Mouse (Mus musculus) embryonic facial prominence, embryonic 10.5 days (tissue): ENCODE measurements around the gene Atp6v0a4. TPM values are rescaled to one million over a fixed set of nuclear protein-coding genes. Genes with fewer than 3 reads are reported as not detected.

Experiments
- DNase-seq: peaks from one replicate; pipeline ENCODE4 v3.0.0-alpha.2; 2017; ENCODE audit warnings: low spot score
- H3K27ac ChIP-seq: fragments of 300-500 bp; sonication (generic); replicated peaks from 2 replicates; pipeline ENCODE4 v1.5.1; 2016; ENCODE audit warnings: mild to moderate bottlenecking
- H3K27me3 ChIP-seq: fragments of 300-500 bp; sonication (generic); replicated peaks from 2 replicates; pipeline ENCODE4 v1.6.1; 2016; ENCODE audit warnings: low read depth, mild to moderate bottlenecking; ENCODE audit not compliant: poor library complexity, severe bottlenecking
- H3K36me3 ChIP-seq: fragments of 300-500 bp; sonication (generic); replicated peaks from 2 replicates; pipeline ENCODE4 v1.6.1; 2016; ENCODE audit warnings: mild to moderate bottlenecking, moderate library complexity
- H3K4me1 ChIP-seq: fragments of 300-500 bp; sonication (generic); 2 replicates; pipeline ENCODE4 v1.6.1; 2016
- H3K4me3 ChIP-seq: fragments of 300-500 bp; sonication (generic); 2 replicates; pipeline ENCODE4 v1.5.1; 2016; ENCODE audit warnings: mild to moderate bottlenecking, moderate library complexity
- H3K9me3 ChIP-seq: fragments of 300-500 bp; sonication (generic); 2 replicates; pipeline ENCODE4 v1.6.1; 2016; ENCODE audit warnings: mild to moderate bottlenecking
- WGBS: fragments of 180-500 bp; shearing (Covaris S2); methylation state at CpG from one replicate; pipeline ENCODE4 v1.1.7; 2016; 5-methylcytosine and 5-hydroxymethylcytosine counted together
- polyA plus RNA-seq: library from polyadenylated mRNA; unstranded; fragments of >200 nt; fragmentation: Nextera tagmentation; extraction: Ambion mirVana; gene quantifications from 2 replicates; pipeline ENCODE4 v1.2.1, GENCODE M21; 2016

Atp6v0a4 gene
- polyA plus RNA-seq, 1 experiment from 2014 or later: 0.05 TPM

DNA sequence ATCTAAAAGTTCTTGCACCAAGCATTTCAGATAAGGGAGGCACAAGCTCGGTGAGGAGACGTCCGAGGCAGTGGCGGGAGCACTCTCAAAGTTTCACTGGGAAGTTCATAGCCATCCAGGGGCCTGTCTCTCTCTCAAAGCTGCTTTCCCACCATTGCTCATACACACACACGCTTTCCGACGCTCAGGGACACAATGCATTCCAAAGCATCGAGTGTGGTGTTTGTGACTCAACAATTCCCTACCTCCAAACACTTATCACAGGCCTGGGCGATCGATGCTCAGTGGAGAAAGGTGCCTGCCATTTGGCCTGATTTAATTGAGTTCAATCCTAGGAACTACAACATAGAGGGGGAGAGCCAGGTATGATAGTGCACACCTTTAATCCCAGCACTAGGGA, 29.7 kb downstream of the Atp6v0a4 start:
- H3K9me3 ChIP-seq: no peaks in the 10 kb centered on the region
- H3K4me3 ChIP-seq: no peak overlapping the region
- no peaks in the 10 kb centered on the region for H3K27me3 ChIP-seq
- H3K27ac ChIP-seq: no peak overlapping the region
- no peaks in the 10 kb centered on the region for H3K36me3 ChIP-seq
- no peak for DNase-seq
- peaks cover 4% of the 10 kb centered on the region; the same call in 1 of the 2 replicates for H3K4me1 ChIP-seq
- WGBS: 91% methylated on average over 10 of the region's 10 CpGs

DNA sequence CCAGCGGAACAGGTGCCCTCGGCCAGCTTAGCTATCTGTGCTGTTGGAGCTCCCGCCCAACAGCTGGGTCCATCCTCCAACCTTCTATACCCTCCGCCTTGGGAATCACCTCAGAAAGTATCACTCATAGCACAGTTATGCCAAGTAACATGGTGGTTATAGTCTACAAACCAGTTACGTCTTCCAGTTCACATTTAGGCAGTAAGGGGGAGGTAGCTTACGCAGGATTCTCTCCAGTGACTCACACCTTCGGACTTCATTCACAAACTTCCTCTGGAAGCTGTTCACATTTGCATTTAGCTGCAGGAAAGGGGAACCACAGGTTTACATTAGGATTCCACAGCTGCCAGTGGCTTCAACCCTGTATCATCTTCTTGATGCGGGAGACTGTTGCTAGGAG, 31.8 kb downstream of the Atp6v0a4 start:
- Histone ChIP-seq H3K4me3 (no peak overlapping the region), H3K4me1 (peaks cover 4% of the 10 kb centered on the region; the same call in 1 of the 2 replicates), H3K9me3 (no peaks in the 10 kb centered on the region), H3K27ac (no peak overlapping the region), H3K27me3 (no peaks in the 10 kb centered on the region), H3K36me3 (no peaks in the 10 kb centered on the region)
- 93% methylated on average over 8 of the region's 8 CpGs for WGBS
- no peak for DNase-seq

DNA sequence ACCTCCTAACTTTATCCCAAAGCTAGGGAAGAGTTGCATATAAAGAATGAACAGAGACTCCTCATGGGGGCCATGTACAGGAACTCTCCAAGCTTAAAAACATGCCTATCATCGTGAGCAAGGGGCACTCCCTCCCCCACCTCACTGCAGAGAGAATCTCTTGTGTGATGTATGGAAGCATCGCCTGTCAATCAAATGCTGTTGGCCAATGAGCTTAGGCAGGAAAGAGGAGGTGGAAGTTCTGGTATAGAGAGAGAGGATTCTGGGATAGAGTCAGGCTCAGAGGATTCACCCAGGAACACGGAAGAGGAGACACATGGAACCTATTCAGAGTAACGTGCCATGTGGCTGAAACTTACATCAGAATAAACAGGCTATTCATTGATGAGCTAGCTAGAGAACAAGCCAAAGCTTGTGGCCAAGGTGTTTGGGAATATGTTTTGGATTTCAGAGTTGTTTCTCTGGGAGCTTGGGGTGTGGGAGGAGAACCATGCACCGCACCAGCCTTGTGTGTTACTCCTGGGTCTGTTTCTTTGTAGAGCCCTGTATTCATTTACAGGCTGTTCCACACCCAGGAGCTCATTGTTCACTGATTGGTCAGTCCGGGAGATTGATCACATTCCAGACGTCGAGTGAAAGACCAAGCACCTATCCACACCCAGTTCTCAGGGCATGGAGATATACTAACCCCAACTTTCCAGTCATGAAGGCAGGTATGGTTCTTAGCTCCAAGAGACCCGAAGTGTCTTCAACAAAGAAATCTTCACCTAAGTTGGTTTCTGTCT, 37.0 kb downstream of the Atp6v0a4 start:
- no peak overlapping the region for H3K27ac ChIP-seq
- H3K36me3 ChIP-seq: no peaks in the 10 kb centered on the region
- no peak for DNase-seq
- no peak overlapping the region for H3K4me3 ChIP-seq
- 75% methylated on average over 9 of the region's 9 CpGs for WGBS
- H3K27me3 ChIP-seq: no peaks in the 10 kb centered on the region
- no peaks in the 10 kb centered on the region for H3K9me3 ChIP-seq
- H3K4me1 ChIP-seq: no peaks in the 10 kb centered on the region

DNA sequence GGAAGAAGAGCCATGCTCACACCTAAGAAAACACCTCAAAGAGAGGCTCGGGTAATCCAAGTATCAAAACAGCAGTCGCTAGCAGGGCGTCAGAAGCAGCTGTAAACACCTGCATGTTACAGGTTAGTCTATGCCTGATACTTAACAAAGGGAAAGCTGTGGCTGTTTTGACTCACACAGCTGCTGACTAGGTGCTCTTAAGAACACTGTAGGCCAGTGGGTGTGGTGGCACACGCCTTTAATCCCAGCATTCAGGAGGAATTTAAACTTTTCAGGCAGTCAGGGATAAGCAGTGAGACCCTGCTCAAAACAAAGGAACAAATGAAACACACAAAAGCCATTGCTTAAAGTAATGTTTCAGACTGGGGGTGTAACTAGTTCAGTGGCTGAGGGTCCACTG, 41.2 kb downstream of the Atp6v0a4 start:
- H3K9me3 ChIP-seq: no peaks in the 10 kb centered on the region
- peaks cover 11% of the 10 kb centered on the region for H3K4me1 ChIP-seq
- no peak for DNase-seq
- WGBS: 40% methylated on average over 4 of the region's 4 CpGs
- H3K36me3 ChIP-seq: no peaks in the 10 kb centered on the region
- no peaks in the 10 kb centered on the region for H3K27me3 ChIP-seq
- H3K4me3 ChIP-seq: no peak overlapping the region
- H3K27ac ChIP-seq: no peak overlapping the region

DNA sequence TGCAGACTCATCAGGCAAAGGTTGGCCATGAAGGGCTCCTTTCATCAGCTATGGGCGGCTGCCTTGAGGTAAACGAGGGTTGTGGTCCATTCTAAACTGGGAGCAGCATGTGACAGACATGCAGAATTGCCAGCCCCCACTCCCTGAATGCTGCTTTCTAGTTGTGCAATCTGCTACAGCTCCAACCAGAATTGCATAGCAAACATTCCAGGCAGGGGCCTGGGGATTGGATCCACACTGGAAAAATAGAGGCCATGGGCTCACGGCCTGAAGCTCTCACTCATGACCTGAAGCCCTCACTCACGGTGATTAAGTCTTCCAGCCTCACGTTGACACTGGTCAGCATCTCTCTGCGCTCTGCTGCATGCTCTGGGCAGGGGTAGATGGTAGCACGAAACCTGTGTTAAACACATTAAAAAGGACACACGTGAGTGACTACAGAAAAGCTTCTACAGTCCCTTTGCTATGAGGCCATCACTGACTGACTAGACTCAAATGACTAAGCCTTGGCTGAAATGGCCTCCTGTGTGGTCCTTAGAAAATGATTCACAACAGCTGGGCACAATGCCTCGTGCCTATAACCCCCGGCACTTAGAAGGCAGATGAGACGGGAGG, 42.6 kb downstream of the Atp6v0a4 start:
- 55% methylated on average over 11 of the region's 11 CpGs for WGBS
- H3K4me1 ChIP-seq: peaks cover 11% of the 10 kb centered on the region
- H3K27me3 ChIP-seq: no peaks in the 10 kb centered on the region
- peak; percentile 18 for DNase-seq
- no peak overlapping the region for H3K27ac ChIP-seq
- no peak overlapping the region for H3K4me3 ChIP-seq
- no peaks in the 10 kb centered on the region for H3K9me3 ChIP-seq
- no peaks in the 10 kb centered on the region for H3K36me3 ChIP-seq

DNA sequence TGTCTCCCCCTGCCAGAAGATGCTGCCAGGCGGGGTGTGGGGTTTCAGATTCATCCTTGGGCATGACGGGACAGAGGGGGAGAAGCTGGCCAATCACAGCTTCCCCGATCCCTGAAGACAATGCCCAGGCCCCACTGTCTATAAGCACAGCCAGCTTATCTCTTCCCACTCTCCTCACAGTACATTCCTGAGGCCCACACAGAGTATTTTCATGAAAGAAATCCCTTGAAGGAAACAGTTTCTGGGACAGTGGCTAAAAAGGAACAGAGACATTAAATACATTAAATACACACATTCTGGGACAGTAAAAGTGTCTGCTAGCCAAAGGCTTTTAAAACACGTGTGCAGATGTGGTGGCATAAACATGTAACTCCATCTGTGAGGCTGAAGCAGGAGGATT, 44.0 kb downstream of the Atp6v0a4 start:
- Histone ChIP-seq H3K9me3 (peaks cover under 1% of the 10 kb centered on the region; the same call in 1 of the 2 replicates), H3K27ac (no peak overlapping the region), H3K36me3 (no peaks in the 10 kb centered on the region), H3K27me3 (no peaks in the 10 kb centered on the region), H3K4me1 (peaks cover 11% of the 10 kb centered on the region), H3K4me3 (no peak overlapping the region)
- WGBS: 65% methylated on average over 4 of the region's 4 CpGs
- no peak for DNase-seq

DNA sequence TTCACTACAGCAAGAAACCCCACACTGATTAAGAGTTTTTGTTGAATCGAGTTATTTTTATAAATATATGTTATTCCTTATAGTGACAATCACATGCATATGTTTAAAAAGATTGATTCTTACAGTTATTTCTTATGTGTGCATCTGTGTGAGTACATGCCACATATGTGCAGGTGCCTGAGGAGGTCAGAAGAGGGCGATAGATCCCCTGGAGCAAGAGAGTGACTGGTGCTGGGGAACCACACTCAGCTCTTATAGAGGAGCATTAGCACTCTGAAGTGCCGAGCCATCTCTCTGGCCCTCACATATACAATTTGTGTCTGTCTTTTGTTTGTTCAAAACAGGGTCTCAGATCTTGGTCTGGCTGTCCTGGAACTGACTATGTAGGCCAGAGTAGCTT, 50.8 kb downstream of the Atp6v0a4 start:
- Histone ChIP-seq H3K4me1 (0 out of 2 replicates have a peak, but pooled peaks cover 2% of the 10 kb centered on the region), H3K36me3 (no peaks in the 10 kb centered on the region), H3K9me3 (peaks cover 7% of the 10 kb centered on the region; the same call in 1 of the 2 replicates), H3K27me3 (no peaks in the 10 kb centered on the region), H3K4me3 (no peak overlapping the region), H3K27ac (no peak overlapping the region)
- no peak for DNase-seq
- WGBS: 84% methylated on average over 3 of the region's 3 CpGs

DNA sequence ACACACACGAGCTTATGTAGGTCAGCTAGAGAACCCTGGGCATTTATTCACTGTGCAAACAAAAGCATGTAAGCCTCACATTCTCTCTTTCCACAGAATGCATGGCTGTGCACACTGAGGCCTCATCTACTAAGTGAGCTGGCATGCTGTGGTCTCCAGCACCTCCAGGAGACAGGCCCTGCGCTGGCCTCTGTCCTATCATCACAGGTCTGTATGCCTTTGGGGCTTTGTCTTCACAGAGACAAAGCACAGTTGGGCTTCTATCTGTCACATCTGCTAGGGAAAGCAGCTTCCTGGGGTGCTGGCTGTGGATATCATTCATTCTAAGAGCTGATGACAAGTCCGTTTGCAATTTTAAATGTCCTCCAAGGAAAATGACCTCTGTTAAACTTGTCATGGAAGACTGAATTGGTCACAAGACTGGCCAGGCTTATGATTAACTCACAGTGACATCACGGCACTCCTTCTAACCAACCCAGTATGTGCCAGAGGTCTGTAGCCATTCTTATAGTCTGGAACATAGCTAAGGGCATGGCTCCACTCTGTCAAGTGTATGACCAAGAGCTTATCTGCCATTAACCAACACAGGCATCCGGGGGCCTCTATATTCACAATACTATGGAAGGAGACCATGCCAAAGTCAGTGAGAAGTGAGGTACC, 52.1 kb downstream of the Atp6v0a4 start:
- Histone ChIP-seq H3K36me3 (no peaks in the 10 kb centered on the region), H3K27me3 (no peaks in the 10 kb centered on the region), H3K9me3 (peaks cover 7% of the 10 kb centered on the region; the same call in 1 of the 2 replicates), H3K4me3 (no peak overlapping the region), H3K4me1 (0 out of 2 replicates have a peak, but pooled peaks cover 2% of the 10 kb centered on the region), H3K27ac (no peak overlapping the region)
- 81% methylated on average over 5 of the region's 5 CpGs for WGBS
- DNase-seq: no peak

DNA sequence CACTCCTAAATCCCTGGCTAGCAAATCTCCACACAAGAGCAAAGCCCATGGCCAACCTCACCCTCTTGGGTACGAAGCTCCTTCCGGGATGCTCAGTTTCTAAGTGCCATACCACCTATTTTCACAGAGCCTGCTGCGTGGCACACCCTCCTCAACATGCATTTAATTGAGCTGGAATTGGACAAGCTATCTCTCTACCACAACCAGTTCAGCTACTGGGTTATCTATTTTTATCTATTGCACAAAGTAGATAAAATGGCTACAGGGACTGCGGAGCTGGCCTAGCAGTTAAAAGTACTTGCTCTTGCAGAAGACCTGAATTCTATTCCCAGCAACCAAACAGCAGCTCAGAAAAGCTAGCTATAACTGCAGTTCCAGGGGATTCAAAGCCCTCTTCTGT, 53.1 kb downstream of the Atp6v0a4 start:
- Histone ChIP-seq H3K36me3 (no peaks in the 10 kb centered on the region), H3K9me3 (peaks cover 7% of the 10 kb centered on the region; the same call in 1 of the 2 replicates), H3K27ac (no peak overlapping the region), H3K27me3 (no peaks in the 10 kb centered on the region), H3K4me3 (no peak overlapping the region), H3K4me1 (0 out of 2 replicates have a peak, but pooled peaks cover 2% of the 10 kb centered on the region)
- WGBS: 93% methylated on average over 4 of the region's 4 CpGs
- no peak for DNase-seq

DNA sequence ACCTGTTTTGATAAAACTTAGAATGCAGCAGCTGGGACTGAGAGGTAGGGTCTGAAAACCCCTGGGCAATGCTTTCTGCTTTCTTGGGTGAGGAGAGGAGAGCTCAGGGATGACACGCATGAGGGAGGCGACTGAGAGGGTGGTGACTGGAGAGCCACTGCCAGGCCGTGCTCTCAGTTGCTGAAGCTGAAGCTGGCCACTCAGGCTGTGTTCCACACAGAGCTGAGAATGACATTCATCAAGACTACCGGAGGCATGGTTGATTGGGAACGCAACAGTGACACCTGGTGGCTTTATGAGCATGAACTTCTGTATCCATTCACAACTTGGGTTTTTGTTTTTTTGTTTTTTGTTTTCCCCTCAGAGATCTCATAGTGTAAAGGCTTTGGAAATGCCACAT, 58.2 kb downstream of the Atp6v0a4 start:
- WGBS: 5% methylated on average over 5 of the region's 5 CpGs
- peak; percentile 71 for DNase-seq
- no peaks in the 10 kb centered on the region for H3K36me3 ChIP-seq
- H3K27me3 ChIP-seq: no peaks in the 10 kb centered on the region
- H3K27ac ChIP-seq: no peak overlapping the region
- peaks cover 12% of the 10 kb centered on the region; the same call in 1 of the 2 replicates for H3K9me3 ChIP-seq
- H3K4me1 ChIP-seq: peaks cover 9% of the 10 kb centered on the region; the same call in 1 of the 2 replicates
- no peak overlapping the region for H3K4me3 ChIP-seq

DNA sequence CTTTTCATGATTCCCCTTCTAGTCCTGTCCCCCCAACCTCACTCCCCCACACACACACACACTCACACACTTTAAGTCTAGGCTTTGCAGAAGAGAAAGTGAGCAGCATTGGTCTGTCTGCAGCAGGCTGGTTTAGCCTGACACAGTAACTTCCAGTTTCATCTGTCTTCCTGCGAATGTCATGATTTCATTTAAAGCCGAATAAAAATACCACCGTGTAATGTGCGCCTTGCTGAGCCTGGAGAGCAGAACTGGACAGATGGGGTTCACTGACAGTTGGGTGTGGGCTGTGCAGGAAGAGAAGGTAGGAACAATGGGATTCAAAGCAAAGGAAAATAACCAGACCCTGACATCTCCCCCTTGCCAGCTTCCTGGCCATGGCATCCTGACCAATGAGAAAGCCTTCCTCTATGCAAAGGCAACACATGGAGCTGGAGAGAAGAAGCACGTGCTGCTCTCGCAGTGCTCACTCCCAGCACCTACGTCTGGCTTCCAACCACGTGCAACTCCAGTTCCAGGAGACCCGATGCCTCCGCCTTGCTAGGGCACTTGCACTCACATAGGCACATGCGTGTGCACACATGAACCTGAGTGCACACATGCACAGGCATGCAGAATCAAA, 58.8 kb downstream of the Atp6v0a4 start:
- H3K27ac ChIP-seq: no peak overlapping the region
- H3K27me3 ChIP-seq: no peaks in the 10 kb centered on the region
- no peaks in the 10 kb centered on the region for H3K36me3 ChIP-seq
- WGBS: 79% methylated on average over 11 of the region's 11 CpGs
- peaks cover 12% of the 10 kb centered on the region; the same call in 1 of the 2 replicates for H3K9me3 ChIP-seq
- no peak for DNase-seq
- H3K4me1 ChIP-seq: peaks cover 9% of the 10 kb centered on the region; the same call in 1 of the 2 replicates
- no peak overlapping the region for H3K4me3 ChIP-seq

DNA sequence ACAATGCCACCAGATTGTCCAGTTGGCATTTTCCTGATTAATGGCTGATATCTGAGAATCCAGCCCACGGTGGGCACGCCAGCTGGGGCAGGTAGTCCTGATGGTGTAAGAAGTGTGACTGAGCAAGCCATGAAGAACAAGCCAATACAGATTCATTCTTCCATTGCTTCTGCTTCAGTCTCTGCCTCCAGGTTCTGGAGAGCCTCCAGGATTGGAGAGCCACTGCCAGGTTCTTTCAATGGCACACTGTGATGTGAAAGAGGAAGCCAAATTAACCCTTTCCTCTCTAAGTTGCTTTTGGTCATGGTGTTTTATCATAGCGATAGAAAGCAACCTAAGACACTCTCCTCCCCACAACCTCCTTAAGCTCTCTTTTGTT, 59.3 kb downstream of the Atp6v0a4 start:
- Histone ChIP-seq H3K4me3 (no peak overlapping the region), H3K27me3 (no peaks in the 10 kb centered on the region), H3K36me3 (no peaks in the 10 kb centered on the region), H3K27ac (no peak overlapping the region), H3K9me3 (peaks cover 12% of the 10 kb centered on the region; the same call in 1 of the 2 replicates), H3K4me1 (peaks cover 7% of the 10 kb centered on the region; the same call in 1 of the 2 replicates)
- 81% methylated on average over 3 of the region's 3 CpGs for WGBS
- no peak for DNase-seq
